ENCODE assay signal across 8 mouse cellular contexts in genomic region chr3:61185789-61186188, GRCm38 (mm10).
DNase-seq lines count a peak whose midpoint lies in the region.

No protein-coding gene starts in this region.

- intact Hi-C loops in heart, postnatal 14 days (cut with DNase I) = loop anchor here (10.0 kb wide), 2 partner anchors 421 to 711 kb away; partner anchors contain the start of gene Mbnl1

- peak; percentile 28 for DNase-seq in embryo, embryonic 10 days (ENCODE audit: low spot score)
- DNase-seq in embryo, embryonic 9.5 days (ENCODE audit: extremely low spot score) = no peak
- peak; percentile 22 for DNase-seq in kidney, postnatal 10 days
- DNase-seq in kidney, adult 11 months = no peak
- peak; percentile 10 for DNase-seq in ovary, postnatal 36 days (ENCODE audit: low spot score)
- no peak for DNase-seq in ovary, postnatal 10 days (ENCODE audit: low spot score)
- peak; percentile 6 to 18 for DNase-seq in heart, postnatal 14 days
- no peak for DNase-seq in spleen, postnatal 36 days (ENCODE audit: low spot score in 2 of 2)

Comparison
In these comparisons a context has a peak if more than half of its experiments do, and no peak if none do; other contexts are left out.
1. DNase-seq: peak in embryo, embryonic 10 days (single experiment), kidney, postnatal 10 days (single experiment), ovary, postnatal 36 days (single experiment) and heart, postnatal 14 days (2 of 2); none in embryo, embryonic 9.5 days (single experiment), kidney, adult 11 months (single experiment), ovary, postnatal 10 days (single experiment) and spleen, postnatal 36 days (0 of 2).